Mouse (Mus musculus): ENCODE measurements around the gene Rsrp1. TPM values are rescaled to one million over a fixed set of nuclear protein-coding genes. Genes with fewer than 3 reads are reported as not detected.

The Rsrp1 gene
- polyA plus RNA-seq, 1 experiment from 2014 or later, result 506 TPM

DNA sequence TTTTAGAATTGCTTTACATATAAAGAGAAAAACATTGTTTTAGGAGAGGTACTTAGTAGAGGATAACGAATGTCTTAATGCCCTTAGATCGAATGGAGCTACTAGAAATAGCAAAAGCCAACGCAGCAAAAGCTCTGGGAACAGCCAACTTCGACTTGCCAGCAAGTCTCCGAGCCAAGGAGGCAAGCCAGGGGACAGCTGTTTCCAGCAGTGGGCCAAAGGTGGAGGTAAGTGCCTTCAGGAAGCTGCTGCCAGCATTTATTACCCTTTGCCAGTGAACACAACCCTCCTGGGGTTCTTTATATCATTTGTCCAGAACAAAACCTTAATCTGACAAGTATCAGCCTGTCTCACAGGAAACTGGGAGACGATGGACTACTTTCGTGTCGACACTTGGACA is 1.8 kb downstream of the Rsrp1 start:
- peak overlapping the region; percentile 96; the same call in 1 of the 2 replicates for H3K9ac ChIP-seq (replicated peaks; ENCODE audit: low read depth, low read length)
- 66% methylated on average over 8 of the region's 8 CpGs for WGBS
- H3K4me3 ChIP-seq (ENCODE audit: low read depth, low read length), result peak overlapping the region; percentile 100
- no peak overlapping the region for H3K27ac ChIP-seq (ENCODE audit: low read length)
- no peaks in the 10 kb centered on the region for H3K9me3 ChIP-seq (ENCODE audit: control insufficient read depth, low read depth, low read length)
- ATAC-seq (ENCODE audit: insufficient number of reproducible peaks, insufficient read depth, low FRiP score, low read depth), result no peak
- peak overlapping the region; percentile 95 for H3K4me2 ChIP-seq (replicated peaks; ENCODE audit: low read depth, low read length)
- peaks cover 33% of the 10 kb centered on the region for H3K36me3 ChIP-seq (ENCODE audit: control insufficient read depth, insufficient read depth, low read length)
- H3K4me1 ChIP-seq (ENCODE audit: control insufficient read depth, insufficient read depth, low read length), result peaks cover 11% of the 10 kb centered on the region
- H3K27me3 ChIP-seq (ENCODE audit: control insufficient read depth, insufficient read depth, low read length), result no peaks in the 10 kb centered on the region

DNA sequence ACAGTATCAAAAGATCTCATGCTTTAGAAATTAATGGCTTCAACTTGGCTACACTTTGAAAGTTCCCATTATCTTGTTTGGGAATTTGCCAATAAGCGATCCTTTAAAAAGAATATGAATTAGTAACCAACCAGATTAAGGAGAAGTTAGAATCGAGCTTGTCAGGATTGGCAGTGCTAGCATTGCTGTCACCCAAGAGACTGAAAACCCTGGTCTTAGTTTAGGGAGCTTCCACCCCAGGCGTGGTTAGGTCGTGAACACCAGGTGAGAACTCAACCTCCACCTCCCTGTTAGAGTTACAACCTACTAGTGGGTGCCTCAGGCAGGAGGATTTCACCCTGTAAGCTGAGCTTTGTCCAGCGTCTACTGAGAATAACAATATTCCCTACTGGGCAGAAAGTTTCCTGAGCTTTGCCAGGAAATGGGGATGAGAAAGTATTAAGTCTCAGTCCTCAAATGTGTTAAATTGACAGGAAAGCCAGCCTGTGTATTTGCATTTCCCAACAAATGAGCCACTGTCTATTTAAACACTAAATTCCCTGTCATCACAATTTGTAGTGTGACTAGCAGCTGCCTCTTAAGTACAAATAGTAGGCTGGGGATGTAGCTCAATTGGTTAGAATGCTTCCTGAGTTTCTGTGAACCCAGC is 4.5 kb downstream of the Rsrp1 start:
- Histone ChIP-seq H3K4me1 (ENCODE audit: control insufficient read depth, insufficient read depth, low read length) (peaks cover 13% of the 10 kb centered on the region), H3K4me3 (ENCODE audit: low read depth, low read length) (no peak overlapping the region), H3K4me2 (replicated peaks; ENCODE audit: low read depth, low read length) (no peak overlapping the region), H3K27ac (ENCODE audit: low read length) (no peak overlapping the region), H3K9me3 (ENCODE audit: control insufficient read depth, low read depth, low read length) (no peaks in the 10 kb centered on the region), H3K9ac (replicated peaks; ENCODE audit: low read depth, low read length) (no peak overlapping the region), H3K27me3 (ENCODE audit: control insufficient read depth, insufficient read depth, low read length) (no peaks in the 10 kb centered on the region), H3K36me3 (ENCODE audit: control insufficient read depth, insufficient read depth, low read length) (peaks cover 34% of the 10 kb centered on the region)
- 66% methylated on average over 5 of the region's 5 CpGs for WGBS
- ATAC-seq (ENCODE audit: insufficient number of reproducible peaks, insufficient read depth, low FRiP score, low read depth), result no peak

DNA sequence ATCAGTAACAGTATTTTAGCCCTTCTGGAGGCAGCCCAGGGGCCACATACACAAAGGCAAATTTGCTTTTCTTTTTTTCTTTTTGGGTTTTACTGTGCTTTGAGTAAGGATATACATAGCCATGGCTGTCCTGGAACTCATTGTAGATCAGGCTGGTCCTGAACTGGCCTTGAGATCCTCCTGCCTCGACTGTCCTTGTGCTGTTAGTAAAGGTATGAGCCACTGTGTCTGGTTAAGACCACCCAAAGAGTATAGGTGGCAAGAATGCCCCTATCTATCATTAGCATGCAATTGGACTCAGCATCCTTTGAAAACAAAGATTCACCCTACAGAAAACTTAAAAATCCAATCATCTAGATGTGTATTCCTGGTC is 5.1 kb downstream of the Rsrp1 start:
- Histone ChIP-seq H3K4me3 (ENCODE audit: low read depth, low read length) (no peak overlapping the region), H3K36me3 (ENCODE audit: control insufficient read depth, insufficient read depth, low read length) (peaks cover 39% of the 10 kb centered on the region), H3K27ac (ENCODE audit: low read length) (no peak overlapping the region), H3K9me3 (ENCODE audit: control insufficient read depth, low read depth, low read length) (no peaks in the 10 kb centered on the region), H3K4me2 (replicated peaks; ENCODE audit: low read depth, low read length) (no peak overlapping the region), H3K27me3 (ENCODE audit: control insufficient read depth, insufficient read depth, low read length) (no peaks in the 10 kb centered on the region), H3K4me1 (ENCODE audit: control insufficient read depth, insufficient read depth, low read length) (peaks cover 13% of the 10 kb centered on the region), H3K9ac (replicated peaks; ENCODE audit: low read depth, low read length) (no peak overlapping the region)
- WGBS, result 73% methylated on average over 1 of the region's 1 CpGs
- ATAC-seq (ENCODE audit: insufficient number of reproducible peaks, insufficient read depth, low FRiP score, low read depth), result no peak

DNA sequence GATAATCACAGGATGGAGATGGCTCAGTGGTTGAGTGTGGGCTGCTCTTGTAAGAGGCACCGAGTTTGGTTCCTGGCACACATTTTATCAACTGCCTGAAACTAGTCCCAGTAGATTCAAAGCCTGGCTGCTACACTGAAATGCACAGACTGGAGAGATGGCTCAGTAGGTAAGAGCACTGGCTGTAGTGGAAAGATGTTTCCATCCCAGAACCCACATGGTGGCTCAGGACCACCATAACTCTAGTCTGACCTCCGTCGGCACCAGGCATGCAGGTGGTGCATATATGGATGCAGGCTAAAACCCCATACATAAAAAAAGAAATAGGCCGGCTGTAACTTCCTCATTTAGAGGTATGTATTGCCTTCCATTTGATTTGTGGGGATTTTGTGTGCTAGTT is 6.1 kb downstream of the Rsrp1 start:
- Histone ChIP-seq H3K27ac (ENCODE audit: low read length) (no peak overlapping the region), H3K4me2 (replicated peaks; ENCODE audit: low read depth, low read length) (no peak overlapping the region), H3K36me3 (ENCODE audit: control insufficient read depth, insufficient read depth, low read length) (peaks cover 47% of the 10 kb centered on the region), H3K9me3 (ENCODE audit: control insufficient read depth, low read depth, low read length) (no peaks in the 10 kb centered on the region), H3K4me3 (ENCODE audit: low read depth, low read length) (no peak overlapping the region), H3K9ac (replicated peaks; ENCODE audit: low read depth, low read length) (no peak overlapping the region), H3K4me1 (ENCODE audit: control insufficient read depth, insufficient read depth, low read length) (peaks cover 13% of the 10 kb centered on the region), H3K27me3 (ENCODE audit: control insufficient read depth, insufficient read depth, low read length) (no peaks in the 10 kb centered on the region)
- no peak for ATAC-seq (ENCODE audit: insufficient number of reproducible peaks, insufficient read depth, low FRiP score, low read depth)
- whole genome bisulfite sequencing, result 69% methylated on average over 4 of the region's 4 CpGs

DNA sequence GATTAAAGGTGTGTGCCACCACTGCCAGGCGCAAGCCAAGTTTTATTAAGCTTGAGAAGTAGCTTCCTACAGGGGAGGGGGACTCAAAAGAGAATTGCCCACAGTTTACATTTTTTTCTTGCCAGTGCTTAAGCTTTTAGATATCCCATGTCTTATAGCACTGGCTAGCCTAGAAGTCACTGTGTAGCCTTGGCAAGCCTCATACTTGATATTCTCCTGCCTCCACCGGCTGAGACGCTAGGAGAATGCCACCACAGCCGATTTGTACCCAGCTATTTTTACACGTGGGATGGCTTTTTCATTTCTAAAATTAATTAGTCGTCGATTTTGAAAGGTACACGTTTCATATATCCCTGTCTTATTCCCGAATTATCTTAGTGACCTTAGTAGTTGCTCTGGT is 6.8 kb downstream of the Rsrp1 start:
- ATAC-seq (ENCODE audit: insufficient number of reproducible peaks, insufficient read depth, low FRiP score, low read depth), result no peak
- WGBS, result 29% methylated on average over 9 of the region's 9 CpGs
- peak overlapping the region; percentile 99 for H3K4me3 ChIP-seq (ENCODE audit: low read depth, low read length)

DNA sequence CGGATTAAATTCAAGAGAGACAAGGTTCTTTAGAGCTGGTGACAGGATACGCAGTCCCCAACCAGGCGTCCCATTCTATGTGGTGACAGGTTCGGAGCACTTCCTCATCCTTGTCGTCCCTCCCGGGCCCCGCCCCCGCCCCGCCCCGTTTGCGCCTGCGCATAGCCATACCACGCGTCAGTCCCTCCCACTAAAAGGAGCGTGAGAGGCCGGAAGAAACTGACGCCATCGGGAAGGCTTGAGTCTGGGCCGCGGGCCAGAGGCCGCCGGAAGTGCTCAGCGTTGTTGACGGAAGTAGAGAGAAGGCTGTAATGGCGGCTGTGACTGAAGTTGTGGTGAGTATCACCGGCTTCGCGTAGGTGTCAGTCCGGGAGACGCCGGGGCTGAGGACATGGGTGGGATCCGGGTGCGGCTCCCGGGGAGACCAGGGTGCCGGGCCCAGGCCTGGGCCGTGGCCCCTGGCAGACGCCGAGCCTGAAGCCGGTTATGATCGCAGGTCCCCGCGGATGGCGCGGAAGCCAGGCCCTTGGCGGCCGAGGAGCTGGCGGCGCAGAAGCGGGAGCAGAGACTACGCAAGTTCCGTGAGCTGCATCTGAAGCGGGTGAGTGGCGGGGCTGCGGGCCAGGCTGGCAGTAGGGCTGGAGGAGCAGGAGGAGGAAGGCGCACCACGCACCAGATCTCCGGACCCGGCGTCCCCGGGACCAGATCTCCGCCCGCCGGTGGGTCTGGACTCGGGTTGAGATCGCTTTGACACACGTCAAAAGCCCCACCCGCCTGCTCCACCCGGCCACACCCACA is 7.5 kb downstream of the Rsrp1 start, which contains the start of gene Syf2:
TSS of gene Syf2 (plus strand) at position 215 of the 798 bp plus-strand sequence.
- H3K9ac ChIP-seq (replicated peaks; ENCODE audit: low read depth, low read length), result peak within 1 kb of the TSS; percentile 64
- peak within 1 kb of the TSS; percentile 67 for H3K4me2 ChIP-seq (replicated peaks; ENCODE audit: low read depth, low read length)
- H3K27me3 ChIP-seq (ENCODE audit: control insufficient read depth, insufficient read depth, low read length), result no peaks in the 10 kb centered on the region
- peak; percentile 98 for ATAC-seq (ENCODE audit: insufficient number of reproducible peaks, insufficient read depth, low FRiP score, low read depth)
- H3K36me3 ChIP-seq (ENCODE audit: control insufficient read depth, insufficient read depth, low read length), result peaks cover 52% of the 10 kb centered on the region
- H3K4me1 ChIP-seq (ENCODE audit: control insufficient read depth, insufficient read depth, low read length), result peaks cover 8% of the 10 kb centered on the region
- H3K27ac ChIP-seq (ENCODE audit: low read length), result peak within 1 kb of the TSS; percentile 66; the same call in 1 of the 2 replicates
- peak within 1 kb of the TSS; percentile 99 for H3K4me3 ChIP-seq (ENCODE audit: low read depth, low read length)
- under 1% methylated on average over 68 of the region's 68 CpGs for WGBS
- H3K9me3 ChIP-seq (ENCODE audit: control insufficient read depth, low read depth, low read length), result no peaks in the 10 kb centered on the region

More for the DNA sequence above, 6.8 kb downstream of the Rsrp1 start:
- Histone ChIP-seq H3K9ac (replicated peaks; ENCODE audit: low read depth, low read length) (0 out of 2 replicates have a peak overlapping the region, but pooled peaks have one; percentile 2), H3K27me3 (ENCODE audit: control insufficient read depth, insufficient read depth, low read length) (no peaks in the 10 kb centered on the region), H3K4me2 (replicated peaks; ENCODE audit: low read depth, low read length) (peak overlapping the region; percentile 67), H3K4me1 (ENCODE audit: control insufficient read depth, insufficient read depth, low read length) (peaks cover 11% of the 10 kb centered on the region), H3K9me3 (ENCODE audit: control insufficient read depth, low read depth, low read length) (no peaks in the 10 kb centered on the region), H3K36me3 (ENCODE audit: control insufficient read depth, insufficient read depth, low read length) (peaks cover 52% of the 10 kb centered on the region), H3K27ac (ENCODE audit: low read length) (no peak overlapping the region)

DNA sequence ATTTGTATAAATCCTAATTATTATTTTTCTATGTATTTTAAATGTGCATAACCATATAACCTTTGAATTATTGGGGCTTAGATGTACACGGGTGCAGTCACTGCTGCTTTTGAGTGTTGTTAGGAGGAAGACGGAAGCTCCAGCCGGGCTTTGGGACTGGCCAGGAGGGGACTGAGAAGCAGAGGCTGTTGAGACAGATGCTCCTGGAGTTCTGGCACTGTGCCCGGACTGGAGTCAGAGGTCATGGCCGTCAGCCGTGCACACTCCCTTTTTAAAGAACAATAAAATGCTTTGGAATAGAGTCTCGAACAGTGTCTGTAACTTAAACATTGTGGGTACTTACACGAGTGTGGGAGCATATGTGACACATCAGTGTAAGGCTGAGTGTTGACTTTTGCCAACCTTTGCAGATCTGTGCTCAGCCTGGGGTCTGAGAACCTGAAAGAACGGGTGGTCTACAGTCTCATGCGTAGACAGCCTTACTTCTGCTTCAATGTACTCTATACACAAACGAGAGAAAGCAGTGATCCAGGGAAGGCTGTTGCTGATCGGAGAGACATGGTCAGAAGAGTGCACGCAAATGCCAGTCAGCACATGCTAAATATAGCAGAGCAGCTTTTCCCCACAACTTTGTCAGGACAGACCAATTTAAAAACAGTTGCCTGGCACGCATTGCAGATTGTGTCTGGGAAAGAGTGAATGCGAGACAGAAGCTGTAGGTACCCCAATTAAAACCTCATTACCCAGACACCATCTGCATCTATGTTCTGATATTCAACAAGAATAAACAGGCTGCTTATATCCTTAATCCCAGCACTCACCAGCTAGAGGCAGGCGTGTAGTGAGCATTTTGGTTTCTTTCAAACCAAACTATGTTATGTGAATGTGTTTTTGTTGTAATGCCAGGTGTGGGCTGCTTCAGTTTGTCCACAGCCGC is 14.1 kb downstream of the Rsrp1 start:
- ATAC-seq (ENCODE audit: insufficient number of reproducible peaks, insufficient read depth, low FRiP score, low read depth), result 0 out of 2 replicates have a peak, but pooled peaks have one; percentile 23
- no peak overlapping the region for H3K9ac ChIP-seq (replicated peaks; ENCODE audit: low read depth, low read length)
- H3K4me2 ChIP-seq (replicated peaks; ENCODE audit: low read depth, low read length), result no peak overlapping the region
- no peak overlapping the region for H3K4me3 ChIP-seq (ENCODE audit: low read depth, low read length)
- H3K27me3 ChIP-seq (ENCODE audit: control insufficient read depth, insufficient read depth, low read length), result no peaks in the 10 kb centered on the region
- WGBS, result 46% methylated on average over 17 of the region's 17 CpGs
- no peaks in the 10 kb centered on the region for H3K9me3 ChIP-seq (ENCODE audit: control insufficient read depth, low read depth, low read length)
- H3K36me3 ChIP-seq (ENCODE audit: control insufficient read depth, insufficient read depth, low read length), result peaks cover 40% of the 10 kb centered on the region
- H3K4me1 ChIP-seq (ENCODE audit: control insufficient read depth, insufficient read depth, low read length), result no peaks in the 10 kb centered on the region
- no peak overlapping the region for H3K27ac ChIP-seq (ENCODE audit: low read length)

DNA sequence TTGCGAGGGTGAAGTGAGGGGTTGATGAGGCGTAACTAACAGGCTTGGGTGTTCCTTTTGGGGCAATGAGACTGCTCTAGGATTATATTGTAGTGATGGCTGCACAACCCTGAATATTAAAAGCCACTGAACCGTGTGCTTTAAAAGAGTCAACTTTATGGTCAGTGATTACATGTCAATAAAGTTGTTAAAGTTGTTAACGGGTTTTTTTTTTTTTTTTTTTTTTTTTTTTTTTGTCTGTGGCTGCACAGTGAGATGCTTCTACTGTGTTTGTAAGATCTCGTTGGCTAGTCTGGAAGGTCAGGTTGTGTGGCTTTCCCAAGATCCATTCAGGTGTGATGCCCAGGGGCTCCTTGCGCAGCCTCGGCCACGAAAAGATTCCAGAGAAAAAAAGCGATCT is 16.5 kb downstream of the Rsrp1 start:
- H3K27ac ChIP-seq (ENCODE audit: low read length), result no peak overlapping the region
- ATAC-seq (ENCODE audit: insufficient number of reproducible peaks, insufficient read depth, low FRiP score, low read depth), result no peak
- no peaks in the 10 kb centered on the region for H3K9me3 ChIP-seq (ENCODE audit: control insufficient read depth, low read depth, low read length)
- peaks cover 22% of the 10 kb centered on the region for H3K36me3 ChIP-seq (ENCODE audit: control insufficient read depth, insufficient read depth, low read length)
- H3K27me3 ChIP-seq (ENCODE audit: control insufficient read depth, insufficient read depth, low read length), result no peaks in the 10 kb centered on the region
- H3K9ac ChIP-seq (replicated peaks; ENCODE audit: low read depth, low read length), result no peak overlapping the region
- 65% methylated on average over 9 of the region's 9 CpGs for WGBS
- no peak overlapping the region for H3K4me3 ChIP-seq (ENCODE audit: low read depth, low read length)
- H3K4me1 ChIP-seq (ENCODE audit: control insufficient read depth, insufficient read depth, low read length), result no peaks in the 10 kb centered on the region
- no peak overlapping the region for H3K4me2 ChIP-seq (replicated peaks; ENCODE audit: low read depth, low read length)

All from stomach, embryonic 14.5 days (tissue).